Mouse (Mus musculus): ENCODE data around the gene Gm4871.

GRCm38 (mm10) chr5:145058722-145059121 lies 26.2 kb upstream of the Gm4871 start:
- TF ChIP-seq CTCF (IDR thresholded peaks at IDR 0.05; ENCODE audit: low read depth, low read length) = no peak
- TF ChIP-seq POLR2A (IDR thresholded peaks at IDR 0.05; ENCODE audit: extremely low read depth, insufficient read depth, low read length) = no peak

All from liver, adult 2 months (tissue).